Mouse (Mus musculus): ENCODE results near the gene Rhox4f.
"Not testable (repeated sequence)": the region's sequence is repeated elsewhere in the genome, so short reads cannot be mapped to it uniquely, and the experiment has no call there.

Rhox4f gene

GRCm38 (mm10) chrX:37607604-37608003 is at the start of gene Rhox4f:
Gene Rhox4f (minus strand): TSS chrX:37607704.
- not testable (repeated sequence) for DNase-seq (ENCODE audit: low spot score)

GRCm38 (mm10) chrX:37651227-37651626 is 43.7 kb upstream of the Rhox4f start, which contains the start of gene Rhox4g:
Gene Rhox4g (minus strand): TSS chrX:37651327.
- not testable (repeated sequence) for DNase-seq (ENCODE audit: low spot score)

GRCm38 (mm10) chrX:37643370-37643769 is 35.9 kb upstream of the Rhox4f start, which contains the start of gene Rhox2g:
Gene Rhox2g (minus strand): TSS chrX:37643470.
- DNase-seq (ENCODE audit: low spot score) = not testable (repeated sequence)

- not testable (repeated sequence) for DNase-seq (ENCODE audit: low spot score)
Measured at GRCm38 (mm10) chrX:37628512-37628911, 21.0 kb upstream of the Rhox4f start, which contains the start of gene Rhox3g. Gene Rhox3g (minus strand): TSS chrX:37628612.

- DNase-seq (ENCODE audit: low spot score) = not testable (repeated sequence)
Measured at GRCm38 (mm10) chrX:37580692-37581091, 26.8 kb downstream of the Rhox4f start, which contains the start of gene Rhox3f. Gene Rhox3f (plus strand): TSS chrX:37580992.

GRCm38 (mm10) chrX:37572638-37573037 is 34.9 kb downstream of the Rhox4f start:
- not testable (repeated sequence) for DNase-seq (ENCODE audit: low spot score)

GRCm38 (mm10) chrX:37571105-37571504 is 36.4 kb downstream of the Rhox4f start, which contains the start of gene Rhox2f:
Gene Rhox2f (plus strand): TSS chrX:37571405.
- not testable (repeated sequence) for DNase-seq (ENCODE audit: low spot score)

- not testable (repeated sequence) for DNase-seq (ENCODE audit: low spot score)
Measured at GRCm38 (mm10) chrX:37557112-37557511, 50.4 kb downstream of the Rhox4f start, which contains the start of gene Rhox4e. Gene Rhox4e (plus strand): TSS chrX:37557412.

Measured in T-cell, adult 2 months (primary cell).